Mouse (Mus musculus) spleen, embryonic (tissue): ENCODE measurements around the gene Fam49a.

ENCODE experiments used
- CTCF ChIA-PET: fragments of 350-600 bp; sonication (Branson Sonifier 250); formaldehyde crosslinking; loops from one replicate; lab custom pipeline; 2022; lab: Charles Lee

Gene Fam49a

DNA sequence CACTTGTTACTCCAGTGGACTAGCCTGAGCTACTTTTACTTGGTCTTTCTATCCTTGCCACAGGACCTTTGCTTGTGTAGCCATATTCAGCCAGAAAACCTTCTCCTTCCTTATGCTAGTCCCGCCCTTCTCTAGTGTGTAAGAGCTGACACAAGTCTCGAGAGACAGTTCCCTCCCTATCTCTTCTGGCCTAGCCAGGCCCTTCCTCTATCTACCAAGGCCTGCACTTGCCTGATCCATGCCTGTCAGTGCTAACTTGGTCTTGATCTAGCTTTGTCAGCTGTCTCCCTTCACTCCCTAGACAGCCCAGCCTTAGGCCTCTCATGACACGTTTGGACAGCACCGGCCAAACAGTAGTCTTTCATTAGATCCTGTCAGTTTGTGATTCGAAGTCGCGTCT is 166.9 kb downstream of the Fam49a start:
- CTCF ChIA-PET: no interaction called here
